32 mouse cellular contexts compared by ENCODE assay signal in the genomic region with DNA sequence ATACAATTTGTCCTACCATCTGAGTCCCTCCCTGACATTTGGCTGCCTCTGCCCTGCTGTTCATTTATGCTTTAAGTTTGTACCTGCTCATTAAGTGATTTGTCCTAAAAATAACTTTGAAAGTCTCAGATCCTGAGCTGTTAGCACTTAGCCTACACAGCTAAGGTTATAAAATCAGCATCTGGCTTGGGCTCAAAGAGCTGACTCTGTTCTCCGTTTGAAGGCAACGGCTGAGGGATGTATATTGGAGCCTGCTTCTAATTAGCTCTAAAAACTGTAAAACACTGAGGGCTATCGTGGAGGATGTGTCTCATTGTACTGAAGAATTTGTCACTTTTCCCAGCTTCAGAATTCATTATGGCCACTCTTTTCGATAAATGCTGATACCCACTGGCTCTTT.
DNase-seq lines count a peak whose midpoint lies in the region; ATAC-seq lines count a peak whose summit lies in the region.
"Had no signal": no experiment of that assay in that cellular context is flagged by ENCODE, and none has a peak within 500 bp of the region (broad histone marks: within the 10 kb centered on the region; RNA-seq: fewer than 3 reads in every experiment).

No protein-coding gene starts in this region.

- H3K27ac ChIP-seq in embryonic facial prominence, embryonic 11.5 days (replicated peaks; ENCODE audit: low read depth, low read length) = no peak overlapping the region
- no peak overlapping the region for H3K27ac ChIP-seq in embryonic facial prominence, embryonic 10.5 days (replicated peaks)
- no peak overlapping the region for H3K27ac ChIP-seq in embryonic facial prominence, embryonic 14.5 days (replicated peaks; ENCODE audit: low read depth, low read length)
- H3K27ac ChIP-seq in limb, embryonic 12.5 days = no peak overlapping the region
- H3K27ac ChIP-seq: embryonic facial prominence, embryonic 15.5 days; forebrain, embryonic 13.5 days; intestine, embryonic 15.5 days; kidney, postnatal 0 days; liver, embryonic 15.5 days; midbrain, embryonic 10.5 days; neural tube, embryonic 13.5 days; stomach, embryonic 15.5 days had no signal

- no peaks in the 10 kb centered on the region for H3K9me3 ChIP-seq in embryonic facial prominence, embryonic 11.5 days (replicated peaks; ENCODE audit: control insufficient read depth, low read length)
- H3K9me3 ChIP-seq in embryonic facial prominence, embryonic 10.5 days = no peaks in the 10 kb centered on the region
- no peaks in the 10 kb centered on the region for H3K9me3 ChIP-seq in embryonic facial prominence, embryonic 14.5 days (ENCODE audit: control insufficient read depth, low read length)
- H3K9me3 ChIP-seq in limb, embryonic 12.5 days = no peaks in the 10 kb centered on the region
- H3K9me3 ChIP-seq: embryonic facial prominence, embryonic 15.5 days; forebrain, embryonic 13.5 days; G1E; intestine, embryonic 15.5 days; liver, embryonic 15.5 days; midbrain, embryonic 10.5 days; neural tube, embryonic 13.5 days; stomach, embryonic 15.5 days had no signal

- no peaks in the 10 kb centered on the region for H3K36me3 ChIP-seq in embryonic facial prominence, embryonic 11.5 days (replicated peaks; ENCODE audit: control insufficient read depth, insufficient read depth, low read depth, low read length)
- no peaks in the 10 kb centered on the region for H3K36me3 ChIP-seq in embryonic facial prominence, embryonic 10.5 days (replicated peaks)
- H3K36me3 ChIP-seq in embryonic facial prominence, embryonic 14.5 days (ENCODE audit: control insufficient read depth, insufficient read depth, low read length) = no peaks in the 10 kb centered on the region
- H3K36me3 ChIP-seq in limb, embryonic 12.5 days = no peaks in the 10 kb centered on the region
- H3K36me3 ChIP-seq: embryonic facial prominence, embryonic 15.5 days; G1E; intestine, embryonic 15.5 days; liver, embryonic 15.5 days; midbrain, embryonic 10.5 days; neural tube, embryonic 13.5 days; stomach, embryonic 15.5 days had no signal

- H3K4me2 ChIP-seq in embryonic facial prominence, embryonic 11.5 days (ENCODE audit: low read depth, low read length) = no peak overlapping the region
- no peak overlapping the region for H3K4me2 ChIP-seq in embryonic facial prominence, embryonic 14.5 days (ENCODE audit: low read depth, low read length)
- peak overlapping the region; percentile 32 for H3K4me2 ChIP-seq in limb, embryonic 12.5 days
- H3K4me2 ChIP-seq: embryonic facial prominence, embryonic 15.5 days; forebrain, embryonic 13.5 days; intestine, embryonic 15.5 days; liver, embryonic 15.5 days; lung, embryonic 14.5 days; neural tube, embryonic 13.5 days; stomach, embryonic 15.5 days had no signal

- H3K27me3 ChIP-seq in embryonic facial prominence, embryonic 11.5 days (ENCODE audit: control insufficient read depth, insufficient read depth, low read length) = no peaks in the 10 kb centered on the region
- H3K27me3 ChIP-seq in embryonic facial prominence, embryonic 10.5 days (replicated peaks; ENCODE audit: low read depth, poor library complexity, severe bottlenecking) = no peaks in the 10 kb centered on the region
- H3K27me3 ChIP-seq in embryonic facial prominence, embryonic 14.5 days (replicated peaks; ENCODE audit: control insufficient read depth, insufficient read depth, low read length) = no peaks in the 10 kb centered on the region
- H3K27me3 ChIP-seq in limb, embryonic 12.5 days = no peaks in the 10 kb centered on the region
- H3K27me3 ChIP-seq: embryonic facial prominence, embryonic 15.5 days; forebrain, embryonic 13.5 days; intestine, embryonic 15.5 days; liver, embryonic 15.5 days; neural tube, embryonic 13.5 days; stomach, embryonic 15.5 days had no signal

- DNase-seq in embryonic facial prominence, embryonic 11.5 days (ENCODE audit: low spot score) = peak; percentile 22
- no peak for DNase-seq in embryonic facial prominence, embryonic 10.5 days (ENCODE audit: low spot score)
- DNase-seq in brain, adult 2 months (ENCODE audit: low read depth, low spot score) = peak; percentile 37
- DNase-seq in embryonic facial prominence, embryonic 14.5 days (ENCODE audit: low spot score) = peak; percentile 34
- DNase-seq in adrenal gland, postnatal 10 days = no peak
- DNase-seq in layer of hippocampus, postnatal 14 days (ENCODE audit: low spot score in 2 of 2) = no peak
- DNase-seq: adrenal gland, postnatal 14 days; cerebellum, adult 18-20 months; cerebellum, postnatal 10 days; gastrocnemius, postnatal 14 days; heart, postnatal 14 days; kidney, adult 8-10 months; kidney, postnatal 4 days; layer of hippocampus, postnatal 36 days; lung, embryonic 14.5 days; lung, postnatal 14 days; thymus, postnatal 14 days had no signal

- WGBS in embryonic facial prominence, embryonic 11.5 days = 40% methylated on average over 4 of the region's 4 CpGs
- WGBS in embryonic facial prominence, embryonic 10.5 days = 38% methylated on average over 4 of the region's 4 CpGs
- 35% methylated on average over 4 of the region's 4 CpGs for WGBS in embryonic facial prominence, embryonic 14.5 days
- WGBS in limb, embryonic 12.5 days = 12% methylated on average over 4 of the region's 4 CpGs

- H3K4me3 ChIP-seq in embryonic facial prominence, embryonic 11.5 days (ENCODE audit: low read depth, low read length) = no peak overlapping the region
- H3K4me3 ChIP-seq in embryonic facial prominence, embryonic 10.5 days = no peak overlapping the region
- H3K4me3 ChIP-seq in embryonic facial prominence, embryonic 14.5 days (ENCODE audit: low read depth, low read length) = no peak overlapping the region
- H3K4me3 ChIP-seq in limb, embryonic 12.5 days (replicated peaks) = no peak overlapping the region
- H3K4me3 ChIP-seq: embryonic facial prominence, embryonic 15.5 days; forebrain, embryonic 13.5 days; intestine, embryonic 15.5 days; liver, embryonic 15.5 days; midbrain, embryonic 10.5 days; myocyte; neural tube, embryonic 13.5 days; stomach, embryonic 15.5 days had no signal

- no peaks in the 10 kb centered on the region for H3K4me1 ChIP-seq in embryonic facial prominence, embryonic 11.5 days (ENCODE audit: control insufficient read depth, insufficient read depth, low read length)
- no peaks in the 10 kb centered on the region for H3K4me1 ChIP-seq in embryonic facial prominence, embryonic 10.5 days
- no peaks in the 10 kb centered on the region for H3K4me1 ChIP-seq in embryonic facial prominence, embryonic 14.5 days (ENCODE audit: control insufficient read depth, insufficient read depth, low read length)
- peaks cover 10% of the 10 kb centered on the region; the same call in 1 of the 2 replicates for H3K4me1 ChIP-seq in limb, embryonic 12.5 days (replicated peaks)
- H3K4me1 ChIP-seq: embryonic facial prominence, embryonic 15.5 days; forebrain, embryonic 13.5 days; intestine, embryonic 15.5 days; liver, embryonic 15.5 days; midbrain, embryonic 10.5 days; neural tube, embryonic 13.5 days; stomach, embryonic 15.5 days had no signal

- H3K9ac ChIP-seq in embryonic facial prominence, embryonic 11.5 days (replicated peaks; ENCODE audit: low read length) = no peak overlapping the region
- H3K9ac ChIP-seq in embryonic facial prominence, embryonic 14.5 days (ENCODE audit: low read depth, low read length) = no peak overlapping the region
- H3K9ac ChIP-seq in limb, embryonic 12.5 days (replicated peaks) = no peak overlapping the region
- H3K9ac ChIP-seq: embryonic facial prominence, embryonic 15.5 days; forebrain, embryonic 13.5 days; intestine, embryonic 15.5 days; liver, embryonic 15.5 days; lung, embryonic 14.5 days; neural tube, embryonic 13.5 days; stomach, embryonic 15.5 days had no signal

- ATAC-seq in embryonic facial prominence, embryonic 11.5 days (replicated peaks; ENCODE audit: insufficient number of reproducible peaks, low FRiP score, low TSS enrichment, low read depth) = no peak
- ATAC-seq in embryonic facial prominence, embryonic 14.5 days (ENCODE audit: low read depth) = no peak
- ATAC-seq in limb, embryonic 12.5 days (ENCODE audit: insufficient number of reproducible peaks, insufficient read depth, low FRiP score, low TSS enrichment, low read depth) = peak; percentile 80; the same call in 1 of the 2 replicates
- ATAC-seq in erythroblast, adult 5-6 weeks (replicated peaks; ENCODE audit: low FRiP score, poor library complexity, severe bottlenecking) = no peak
- ATAC-seq: forebrain, embryonic 13.5 days; hindbrain, embryonic 16.5 days; intestine, embryonic 15.5 days; midbrain, embryonic 16.5 days; Patski had no signal

Comparison
In these comparisons a context has a peak if more than half of its experiments do, and no peak if none do; other contexts are left out.
1. DNase-seq: peak in embryonic facial prominence, embryonic 11.5 days (single experiment), brain, adult 2 months (single experiment) and embryonic facial prominence, embryonic 14.5 days (single experiment); none in embryonic facial prominence, embryonic 10.5 days (single experiment), adrenal gland, postnatal 10 days (single experiment) and layer of hippocampus, postnatal 14 days (0 of 2).